Mouse (Mus musculus): ENCODE measurements around the gene Tex44.

Gene Tex44

DNA sequence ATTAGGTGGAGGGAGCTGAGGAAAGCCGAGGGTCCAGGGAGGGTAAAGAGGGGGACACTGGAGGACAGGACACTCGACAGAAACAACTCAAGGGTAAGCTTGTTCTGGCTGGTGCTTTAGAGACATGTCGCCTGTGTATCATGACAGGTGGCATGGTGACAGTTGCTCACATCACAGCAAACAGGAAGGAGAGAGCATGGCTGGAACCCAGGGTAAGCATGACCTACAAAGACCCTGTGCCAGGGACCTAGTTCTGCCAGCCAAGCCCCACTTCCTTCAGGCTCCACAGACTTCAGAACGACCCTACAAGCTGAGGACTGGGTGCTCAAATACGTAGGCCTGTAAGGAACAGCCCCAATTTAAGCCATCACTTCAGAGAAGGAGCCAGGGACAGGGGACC, 2.2 kb upstream of the Tex44 start:
- no peak for DNase-seq (ENCODE audit: low spot score)

GRCm38 (mm10) chr1:86424336-86424735, 1.8 kb upstream of the Tex44 start:
- no peak for DNase-seq (ENCODE audit: low spot score)

- no peak for DNase-seq (ENCODE audit: low spot score)
These were observed 1.1 kb upstream of the Tex44 start for GRCm38 (mm10) chr1:86424835-86425547.

DNA sequence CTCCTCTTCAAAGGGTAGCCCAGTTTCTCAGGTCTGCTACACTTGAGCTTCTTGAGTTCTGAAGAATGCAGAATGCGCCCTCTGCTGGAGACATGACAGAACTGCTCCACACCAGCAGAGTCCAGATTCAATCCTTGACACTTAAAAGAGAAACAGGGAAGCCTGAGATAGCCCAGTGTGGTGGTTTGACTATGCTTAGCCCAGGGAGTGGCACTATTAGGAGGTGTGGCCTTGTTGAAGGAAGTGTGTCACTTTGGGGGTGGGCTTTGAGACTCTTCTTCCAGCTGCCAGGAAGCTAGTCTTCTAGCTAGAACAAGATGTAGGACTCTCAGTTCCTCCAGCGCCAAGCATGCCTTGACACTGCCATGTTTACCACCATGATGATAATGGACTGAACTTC, 3.9 kb downstream of the Tex44 start:
- DNase-seq (ENCODE audit: low spot score): peak; percentile 75

GRCm38 (mm10) chr1:86432778-86433177, 6.6 kb downstream of the Tex44 start:
- no peak for DNase-seq (ENCODE audit: low spot score)

- no peak for DNase-seq (ENCODE audit: low spot score)
These were observed 7.2 kb downstream of the Tex44 start for GRCm38 (mm10) chr1:86433359-86433758.

DNA sequence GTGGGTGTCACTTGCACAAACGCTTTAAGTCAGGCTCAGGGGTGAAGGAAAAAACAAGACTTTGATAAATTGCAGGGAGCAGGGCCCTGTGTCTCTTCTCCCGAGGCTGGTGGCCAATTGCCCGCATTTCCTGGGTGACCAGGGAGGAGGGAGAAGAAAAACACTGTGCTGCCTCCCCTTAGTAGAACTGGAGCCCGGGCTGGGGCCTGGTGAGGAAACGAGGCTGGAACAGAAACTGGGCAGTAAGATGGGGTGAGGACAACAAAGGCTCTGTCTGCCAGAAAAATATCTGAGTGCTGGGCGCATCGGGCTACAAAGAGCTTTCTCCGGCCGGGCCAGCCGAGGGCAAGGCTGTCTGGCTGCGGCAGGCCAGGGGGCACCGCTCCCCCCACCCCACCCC, 7.9 kb downstream of the Tex44 start:
- peak; percentile 8 for DNase-seq (ENCODE audit: low spot score)

DNA sequence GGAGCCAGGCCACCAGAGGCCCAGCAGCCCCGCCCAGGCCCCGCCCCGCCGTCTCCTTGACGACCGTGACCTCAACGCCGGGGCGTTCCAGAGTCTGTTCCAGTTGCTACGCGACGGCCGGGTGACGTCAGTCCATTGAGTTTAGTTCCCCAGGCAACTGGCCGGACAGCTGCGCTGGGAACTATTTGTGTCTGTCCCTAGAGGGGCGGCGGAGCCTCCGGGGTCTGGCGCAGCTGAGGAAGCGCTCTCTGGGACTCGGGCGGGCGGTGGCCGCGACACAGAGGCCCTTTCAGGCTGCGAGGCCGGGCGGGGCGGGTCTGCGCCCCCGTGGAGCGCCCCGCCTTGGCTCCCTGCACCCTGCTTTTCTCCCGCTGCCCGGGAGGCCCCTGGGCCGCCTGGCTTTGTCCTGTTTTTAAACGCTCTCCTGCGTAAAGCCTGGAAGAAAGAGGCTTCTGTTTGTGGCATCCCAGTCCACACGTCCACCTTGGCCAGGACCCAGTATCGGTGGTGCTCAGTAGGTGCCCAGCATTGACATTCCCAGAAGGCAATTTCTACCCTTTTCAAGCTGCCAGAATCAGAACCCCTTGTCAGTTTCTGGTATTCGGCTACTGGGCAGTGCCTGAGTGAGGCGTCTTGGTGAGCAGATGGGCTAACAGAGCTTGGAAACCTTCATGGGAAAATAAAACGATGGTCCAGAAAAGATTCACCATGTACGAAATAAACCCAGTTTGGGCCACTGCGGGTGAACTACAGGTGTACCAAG, 8.5 kb downstream of the Tex44 start:
- peak; percentile 93 for DNase-seq (ENCODE audit: low spot score)

GRCm38 (mm10) chr1:86435302-86435821, 9.2 kb downstream of the Tex44 start:
- no peak for DNase-seq (ENCODE audit: low spot score)

GRCm38 (mm10) chr1:86437219-86438013, 11.3 kb downstream of the Tex44 start:
- no peak for DNase-seq (ENCODE audit: low spot score)

- no peak for DNase-seq (ENCODE audit: low spot score)
These were observed 11.8 kb downstream of the Tex44 start for GRCm38 (mm10) chr1:86438014-86438319.

- no peak for DNase-seq (ENCODE audit: low spot score)
These were observed 12.4 kb downstream of the Tex44 start for GRCm38 (mm10) chr1:86438501-86438900.

DNA sequence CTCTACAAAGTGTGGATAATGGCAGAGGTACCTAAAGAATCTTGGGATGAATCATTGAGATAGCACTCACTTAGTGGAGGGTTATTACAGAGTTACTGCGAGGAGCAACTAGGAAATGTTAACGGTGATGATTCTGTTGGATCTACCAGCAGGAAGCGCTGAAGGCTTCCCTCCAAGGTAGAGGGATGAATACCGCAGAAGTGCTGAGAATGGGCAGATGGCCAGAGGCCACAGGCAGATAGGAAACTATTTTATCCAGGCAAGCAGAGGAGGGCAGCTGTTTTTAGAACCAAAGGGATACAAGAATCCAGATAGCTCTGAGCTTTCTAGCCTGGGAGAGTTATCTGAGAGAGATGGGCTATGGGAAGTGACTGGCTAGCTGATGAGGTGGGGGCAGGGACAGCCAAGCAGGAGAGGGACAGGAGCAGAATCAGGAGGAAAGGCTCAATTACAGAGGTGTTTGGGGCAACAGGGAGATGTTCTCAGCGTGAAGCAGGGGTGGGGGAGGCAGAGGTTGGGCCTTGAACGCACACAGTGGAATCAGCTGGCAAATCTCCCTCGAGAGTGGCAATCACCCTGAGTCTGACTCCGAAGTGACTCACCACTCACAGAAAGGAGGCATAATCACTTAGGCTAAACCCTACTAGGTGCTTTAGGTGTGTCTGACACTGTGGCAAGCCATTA, 13.5 kb downstream of the Tex44 start:
- no peak for DNase-seq (ENCODE audit: low spot score)

DNA sequence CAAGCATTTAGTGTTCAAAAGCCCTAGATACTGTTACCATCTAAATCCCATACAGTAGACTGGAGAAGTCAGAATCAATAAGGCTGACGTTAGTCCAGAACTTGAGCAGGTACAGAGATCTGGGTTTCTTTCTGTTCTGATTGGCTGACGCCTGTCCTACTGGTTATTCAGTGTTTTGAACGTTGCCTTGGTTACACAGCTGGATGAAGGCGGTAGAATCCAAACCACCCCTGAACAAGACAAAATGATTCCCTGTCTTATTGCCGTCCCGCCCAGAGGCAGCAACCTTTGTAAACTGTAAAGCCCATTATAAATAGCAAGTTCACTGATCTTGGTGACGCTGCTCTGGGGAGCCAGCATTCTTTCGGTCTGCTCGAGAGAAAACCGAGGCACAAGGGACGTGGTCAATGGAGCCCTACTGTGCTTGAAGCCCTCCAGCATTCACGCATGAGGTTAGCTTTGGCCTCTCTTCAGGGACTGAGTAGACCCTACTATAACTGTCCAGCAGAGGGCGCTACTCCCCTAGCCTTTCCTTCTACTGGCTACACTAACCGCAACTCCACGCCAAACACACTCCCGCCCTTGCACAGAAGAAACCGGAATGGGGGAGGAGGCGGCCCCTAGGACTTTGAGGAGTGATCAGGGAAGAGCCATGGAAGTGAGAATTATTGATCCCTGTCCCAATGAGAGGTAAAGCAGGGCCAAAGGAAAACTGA, 14.2 kb downstream of the Tex44 start:
- peak; percentile 85 for DNase-seq (ENCODE audit: low spot score)

GRCm38 (mm10) chr1:86440887-86441723, 15.0 kb downstream of the Tex44 start:
- peak; percentile 81 for DNase-seq (ENCODE audit: low spot score)

GRCm38 (mm10) chr1:86441724-86441979, 15.5 kb downstream of the Tex44 start:
- no peak for DNase-seq (ENCODE audit: low spot score)

DNA sequence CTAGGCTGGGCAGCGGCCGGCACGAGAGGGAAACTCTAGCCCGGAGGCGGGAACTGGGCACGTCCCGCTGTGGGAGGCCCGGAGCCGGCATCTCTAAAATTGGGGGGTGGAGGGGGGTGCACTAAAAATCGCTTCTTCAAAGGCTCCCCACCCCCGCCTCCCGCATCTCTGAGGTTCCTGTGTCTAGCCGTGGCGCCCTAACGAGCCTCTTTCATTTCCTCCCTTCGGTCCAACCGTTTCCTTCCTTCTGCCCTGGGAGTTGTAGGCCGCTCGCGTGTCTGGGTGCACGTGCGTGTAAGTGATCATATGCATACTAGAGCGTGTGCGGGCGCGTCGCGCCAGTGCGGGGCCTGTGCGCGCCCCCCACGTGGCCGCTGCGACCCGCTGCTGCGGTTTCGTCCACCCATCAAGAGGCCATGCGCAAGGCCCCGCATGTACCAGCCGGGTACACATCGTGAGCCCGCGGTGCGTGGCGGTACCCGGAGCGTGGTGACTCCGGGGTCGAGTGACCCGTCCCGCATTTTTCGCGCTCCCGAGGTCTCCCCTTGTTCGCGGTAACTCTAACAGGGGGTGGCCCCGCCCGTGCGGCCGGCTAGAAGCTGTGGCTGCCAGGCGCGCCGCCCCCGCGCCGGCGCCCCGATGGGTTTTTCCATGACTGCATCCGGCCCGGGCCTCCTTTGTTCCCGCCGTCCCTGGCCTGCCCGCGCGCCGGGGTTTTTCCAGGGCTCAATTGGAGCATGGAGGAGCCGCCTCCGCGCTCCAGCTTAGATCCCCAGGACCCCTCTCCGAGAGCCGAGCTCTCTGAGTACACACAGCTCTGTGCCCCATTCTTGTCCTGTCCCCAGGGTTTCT, 16.1 kb downstream of the Tex44 start:
- peak; percentile 75 for DNase-seq (ENCODE audit: low spot score)

DNA sequence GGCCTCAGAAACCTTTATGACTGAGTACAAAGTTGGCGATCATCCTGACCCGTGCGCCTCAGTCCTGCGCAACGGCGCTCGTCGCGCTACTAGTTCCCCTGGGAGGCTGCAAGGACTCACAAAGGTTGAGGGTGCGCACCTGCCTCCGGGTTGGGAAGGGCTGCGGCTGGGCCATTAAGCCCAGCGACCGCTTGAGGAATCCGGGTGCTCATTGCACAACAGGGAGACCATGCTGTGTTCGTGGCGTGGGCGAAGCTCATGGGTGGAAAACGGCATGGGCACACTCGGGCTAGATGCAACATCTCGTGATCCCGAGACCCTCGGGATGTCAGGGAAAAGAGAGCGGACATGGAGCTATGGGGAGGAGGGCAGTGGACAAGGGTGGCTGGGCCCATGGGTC, 16.7 kb downstream of the Tex44 start:
- no peak for DNase-seq (ENCODE audit: low spot score)

- DNase-seq (ENCODE audit: low spot score): no peak
These were observed 17.4 kb downstream of the Tex44 start for GRCm38 (mm10) chr1:86443386-86444172.

Data from T-cell, adult 2 months (primary cell).